Mouse (Mus musculus) common myeloid progenitor, adult 5-6 weeks (primary cell): ENCODE measurements around the gene Cbx4. TPM values are rescaled to one million over a fixed set of nuclear protein-coding genes. Genes with fewer than 3 reads are reported as not detected.
A peak's percentile ranks its signal among the peaks of the same experiment; 100 is the strongest.
"Not testable (repeated sequence)": the region's sequence is repeated elsewhere in the genome, so short reads cannot be mapped to it uniquely, and the experiment has no call there.

Experiments used
- ATAC-seq: replicated peaks from 2 replicates; pipeline ENCODE4 v1.8.0; 2016; ENCODE audit warnings: low read depth, mild to moderate bottlenecking, moderate TSS enrichment, inconsistent platforms; ENCODE audit not compliant: poor library complexity, severe bottlenecking
- total RNA-seq: library from RNA; stranded (forward); fragments of 200-1000, 187-1606 nt; gene quantifications from 2 replicates; pipeline ENCODE4 v1.2.3, GENCODE M21; 2017

Cbx4 gene
- total RNA-seq, 1 experiment from 2014 or later: 11.3 TPM

DNA sequence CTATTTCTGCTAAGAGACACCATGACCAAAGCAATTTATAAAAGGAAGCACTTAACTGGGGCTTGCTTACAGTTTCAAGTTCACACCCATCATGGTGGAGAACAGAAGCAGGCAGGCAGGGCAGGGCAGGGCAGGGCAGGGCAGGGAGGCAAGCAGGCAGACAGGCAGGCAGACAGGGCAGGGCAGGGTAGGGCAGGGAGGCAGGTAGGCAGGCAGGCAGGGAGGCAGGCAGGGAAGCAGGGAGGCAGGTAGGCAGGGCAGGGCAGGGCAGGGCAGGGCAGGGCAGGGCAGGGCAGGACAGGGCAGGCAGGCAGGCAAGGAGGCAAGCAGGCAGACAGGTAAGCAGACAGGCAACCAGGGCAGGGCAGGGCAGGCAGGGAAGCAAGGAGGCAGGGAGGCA is 26.7 kb upstream of the Cbx4 start:
- no peak for ATAC-seq

DNA sequence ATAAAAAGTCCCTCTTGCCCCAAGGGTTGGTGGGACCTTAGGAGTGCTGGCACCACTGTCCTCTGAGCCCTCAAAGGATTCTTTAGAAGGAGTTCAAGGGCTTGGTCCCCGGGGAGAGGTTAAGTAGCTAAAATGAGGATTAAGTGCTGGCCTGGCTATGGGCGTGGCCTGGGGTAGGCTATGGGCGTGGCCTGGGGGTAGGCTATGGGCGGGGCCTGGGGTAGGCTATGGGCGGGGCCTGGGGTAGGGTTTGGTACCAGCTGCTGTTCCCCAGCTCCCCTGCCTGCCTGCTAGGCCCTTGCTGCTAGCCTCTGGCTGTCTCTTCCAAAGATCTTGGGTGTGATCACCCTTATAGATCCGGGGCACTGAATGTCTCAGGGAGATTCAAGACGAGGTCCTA is 25.3 kb upstream of the Cbx4 start:
- peak; percentile 75 for ATAC-seq

DNA sequence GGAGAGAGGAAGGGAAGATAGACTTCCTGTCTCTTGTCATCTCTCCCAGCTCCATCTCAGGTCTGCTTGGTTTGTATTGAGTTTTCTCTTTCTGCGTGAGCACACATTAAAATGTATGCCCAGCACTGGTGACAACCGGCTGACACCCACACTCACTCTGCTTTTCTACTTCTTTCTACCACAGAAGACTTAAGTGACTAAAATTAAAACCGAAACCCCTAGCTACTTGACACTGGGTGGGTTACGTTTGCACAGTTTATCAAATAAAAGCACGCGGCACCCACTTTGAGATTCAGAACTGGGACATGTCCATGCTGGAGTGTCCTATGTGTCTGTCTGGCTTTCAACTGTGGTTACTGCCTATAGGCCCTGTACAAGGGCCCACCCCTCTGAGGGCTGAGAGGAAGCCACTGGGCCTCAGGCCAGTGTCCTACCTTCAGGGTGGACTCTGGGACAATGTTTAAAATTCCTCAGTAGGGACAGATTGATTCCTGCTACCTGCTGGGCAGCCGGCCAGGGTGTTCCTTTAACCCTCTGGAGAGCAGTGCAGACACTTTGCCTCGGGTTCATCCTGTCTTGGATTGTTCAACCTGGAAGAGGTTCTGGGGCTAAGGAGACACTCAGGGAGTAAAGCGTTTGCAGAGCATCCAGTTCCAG is 23.5 kb upstream of the Cbx4 start:
- no peak for ATAC-seq

DNA sequence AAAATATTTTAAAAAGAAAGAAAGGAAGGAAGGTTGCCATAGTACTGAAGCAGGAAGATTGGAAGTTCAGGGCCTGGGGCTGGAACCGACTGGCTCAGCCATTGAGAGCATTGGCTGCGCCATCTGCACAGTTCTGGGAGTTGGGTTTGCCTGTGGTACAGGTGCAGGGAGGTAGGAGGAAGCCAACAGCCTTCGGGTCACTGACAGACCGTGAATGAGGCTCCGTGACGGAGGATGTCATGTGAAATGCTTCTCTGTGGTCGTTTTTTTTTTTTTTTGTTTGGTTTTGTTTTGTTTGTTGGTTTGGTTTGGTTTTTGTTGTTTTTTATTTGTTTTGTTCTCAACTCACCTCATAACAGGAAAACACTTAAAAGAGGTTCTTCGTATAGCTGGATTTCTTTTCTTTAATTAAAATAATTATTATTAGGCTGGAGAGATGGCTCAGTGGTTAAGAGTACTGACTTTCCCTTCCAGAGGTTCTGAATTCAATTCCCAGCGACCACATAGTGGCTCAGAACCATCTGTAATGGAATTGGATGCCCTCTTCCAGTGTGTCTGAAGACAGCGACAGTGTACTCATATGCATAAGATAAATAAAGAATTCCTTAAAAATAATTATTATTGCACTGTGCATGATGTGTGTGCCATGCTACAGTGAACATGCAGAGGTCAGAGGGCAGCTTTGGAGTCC is 22.7 kb upstream of the Cbx4 start:
- ATAC-seq: no peak

DNA sequence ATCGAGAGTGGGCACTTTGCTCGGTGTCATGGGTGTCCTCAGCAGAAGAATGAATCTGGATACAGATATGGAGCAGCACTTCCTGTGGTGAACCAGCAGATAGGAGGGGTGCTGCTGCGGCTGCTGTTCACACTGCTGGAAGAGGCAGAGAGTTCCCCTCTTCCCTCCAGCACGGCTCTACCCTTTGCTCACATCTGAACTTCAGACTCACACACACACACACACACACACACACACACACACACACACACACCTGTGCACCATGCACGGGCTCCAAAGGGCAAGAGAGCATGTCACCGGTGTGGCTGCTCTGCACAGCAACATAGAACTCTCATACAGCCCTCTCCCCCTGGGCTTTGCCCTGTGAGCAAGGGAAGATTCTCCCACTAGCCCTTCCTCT is 20.3 kb upstream of the Cbx4 start:
- ATAC-seq: peak; percentile 84

DNA sequence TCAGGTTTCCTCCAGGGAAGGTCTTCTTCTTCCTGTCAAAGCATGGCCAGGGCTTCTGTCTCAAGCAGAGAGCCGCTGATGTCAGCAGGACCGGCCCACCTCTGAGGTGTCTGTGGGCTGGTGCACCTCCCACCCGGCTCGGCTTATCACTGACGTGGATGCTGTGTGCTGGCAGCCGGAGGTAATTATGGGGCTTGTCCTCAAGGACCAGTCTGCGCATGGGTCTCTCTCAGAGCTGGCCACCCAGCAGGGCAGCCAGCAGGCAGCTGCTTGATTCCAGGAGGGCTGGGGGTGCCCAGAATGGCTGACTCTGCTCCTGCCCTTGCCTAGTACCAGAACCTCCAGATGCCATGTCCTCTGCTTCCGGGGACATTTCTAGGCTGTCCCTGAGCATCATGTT is 19.7 kb upstream of the Cbx4 start:
- ATAC-seq: peak; percentile 44

DNA sequence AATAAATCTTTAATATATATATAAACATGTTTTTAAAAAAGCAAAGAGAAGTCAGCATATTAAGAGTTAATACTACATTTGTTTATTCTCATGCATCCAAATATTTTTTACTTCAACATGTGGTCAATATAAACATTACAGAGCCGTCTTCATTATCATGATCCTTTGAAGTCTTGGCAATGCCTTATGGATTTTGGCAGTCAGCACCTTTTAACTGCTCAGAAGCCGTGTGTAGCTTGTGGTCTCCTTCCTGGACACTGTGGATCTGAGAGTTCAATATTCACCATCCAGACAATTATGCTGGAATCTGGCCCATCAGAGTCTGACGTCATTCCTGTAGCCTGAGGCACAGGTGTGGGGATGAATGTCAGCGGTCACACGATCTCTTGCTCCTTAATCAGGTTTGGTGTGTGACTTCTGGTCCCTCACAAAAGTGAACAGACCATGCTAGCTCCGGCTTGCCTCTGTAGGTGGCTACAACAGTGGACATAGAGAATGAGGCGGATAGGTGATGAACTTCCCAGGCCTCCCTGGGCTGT is 19.1 kb upstream of the Cbx4 start:
- no peak for ATAC-seq

DNA sequence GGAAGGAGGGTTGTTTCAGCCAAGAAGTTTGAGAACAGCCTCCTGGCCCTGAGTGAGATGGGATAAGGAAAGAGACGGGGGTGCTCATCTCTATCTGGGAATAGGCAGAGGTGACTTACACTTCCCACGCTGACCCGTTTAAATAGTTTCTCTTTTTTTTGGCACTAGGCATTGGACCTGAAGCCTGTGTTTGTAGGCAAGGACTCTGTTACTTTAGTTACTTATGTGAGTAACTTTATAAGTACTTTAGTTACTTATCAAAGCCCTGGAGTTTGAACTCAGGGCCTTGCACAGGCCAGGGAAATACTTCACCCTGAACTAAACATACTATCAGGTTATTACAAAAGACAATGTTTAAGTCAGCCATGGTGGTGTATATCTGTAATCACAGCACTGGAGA is 18.0 kb upstream of the Cbx4 start:
- no peak for ATAC-seq

DNA sequence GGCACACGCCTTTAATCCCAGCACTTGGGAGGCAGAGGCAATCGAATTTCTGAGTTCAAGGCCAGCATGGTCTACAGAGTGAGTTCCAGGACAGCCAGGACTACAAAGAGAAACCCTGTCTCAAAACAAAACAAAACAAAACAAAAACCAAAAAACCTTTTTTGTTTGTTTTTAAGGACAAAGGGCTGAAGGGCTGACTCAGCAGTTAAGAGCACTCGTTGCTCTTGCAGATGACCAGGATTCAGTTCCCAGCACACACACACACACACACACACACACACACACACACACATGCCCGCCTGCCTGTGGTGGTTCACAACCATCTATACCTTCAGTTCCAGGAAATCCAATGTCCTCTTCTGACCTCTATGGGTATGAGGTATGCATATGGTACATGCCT is 14.3 kb upstream of the Cbx4 start:
- ATAC-seq: not testable (repeated sequence)

DNA sequence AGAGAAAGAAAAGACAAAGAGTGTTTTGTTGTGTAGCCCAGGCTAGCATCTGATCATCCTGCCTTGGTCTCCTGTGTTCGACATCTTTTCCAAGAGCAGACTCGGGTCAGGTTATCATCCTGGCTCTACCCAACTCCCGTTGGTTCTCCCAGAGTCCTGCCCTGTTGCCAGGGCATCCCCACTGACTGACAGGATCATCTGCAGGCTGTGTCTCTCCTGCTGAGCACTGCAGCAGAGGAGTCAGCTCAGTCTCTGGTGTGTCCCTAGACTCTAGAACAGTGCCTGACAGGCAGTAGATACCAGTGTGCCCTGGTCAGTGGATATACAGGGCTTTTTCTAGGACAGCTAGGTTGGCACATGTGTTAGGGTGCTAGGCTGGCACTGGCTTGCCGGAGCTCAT is 12.2 kb upstream of the Cbx4 start:
- ATAC-seq: no peak

DNA sequence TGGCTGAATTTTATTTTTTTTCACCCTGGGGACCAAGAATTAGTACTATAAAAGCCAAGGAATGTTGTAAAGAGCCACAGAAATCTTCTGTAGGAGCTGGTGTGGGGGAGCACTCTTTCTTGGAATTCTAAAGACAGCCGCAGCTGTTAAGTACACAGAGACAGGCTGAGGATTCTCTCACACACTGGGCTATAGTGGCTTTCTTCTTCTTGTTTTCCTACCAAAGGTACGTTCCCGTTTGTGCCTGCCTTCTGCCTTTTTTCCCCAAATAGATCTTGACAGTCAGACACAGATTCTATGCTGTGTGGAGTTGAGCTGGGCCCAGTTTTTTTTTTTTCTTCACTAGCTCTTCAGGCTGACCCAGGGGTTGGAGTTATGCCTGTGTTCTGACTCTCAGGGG is 9.4 kb upstream of the Cbx4 start:
- ATAC-seq: no peak

DNA sequence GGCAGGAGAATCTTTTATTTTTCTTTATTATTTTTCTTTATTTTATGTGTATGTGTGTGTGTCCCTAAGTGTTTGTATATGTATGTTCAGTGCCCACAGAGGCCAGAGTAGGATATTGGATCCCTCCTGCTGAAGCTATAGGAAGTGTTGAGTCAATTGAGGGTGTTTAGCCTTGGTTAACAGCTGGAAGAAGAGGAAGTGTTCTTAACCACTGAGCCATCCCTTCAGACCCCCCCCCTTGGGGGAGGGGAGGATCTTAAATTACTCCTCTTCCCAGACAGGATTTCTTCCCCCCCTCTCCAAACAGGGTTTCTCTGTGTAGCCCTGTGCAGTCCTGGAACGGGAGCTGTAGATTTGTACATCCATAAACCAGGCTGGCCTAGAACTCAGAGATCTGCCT is 7.3 kb upstream of the Cbx4 start:
- ATAC-seq: peak; percentile 33; the same call in 1 of the 2 replicates

DNA sequence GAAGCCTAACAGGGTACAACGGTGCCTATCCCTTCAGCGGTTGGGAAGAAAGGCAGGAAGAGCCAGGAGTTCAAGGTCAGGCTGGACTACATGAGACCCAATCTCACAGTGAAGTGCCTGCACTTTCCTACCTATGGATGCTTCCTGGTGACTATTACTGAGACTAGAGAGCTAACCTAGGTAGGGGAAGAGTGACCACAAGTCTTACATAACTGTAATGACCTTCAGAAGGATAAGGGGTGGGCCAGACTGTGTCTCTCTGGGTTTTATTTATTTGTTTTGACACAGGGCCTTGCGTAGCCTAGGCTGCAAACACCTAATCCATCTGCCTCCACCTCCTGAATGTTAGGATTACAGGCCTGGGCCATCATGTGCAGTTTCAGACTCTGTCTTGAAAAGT is 6.3 kb upstream of the Cbx4 start:
- no peak for ATAC-seq

DNA sequence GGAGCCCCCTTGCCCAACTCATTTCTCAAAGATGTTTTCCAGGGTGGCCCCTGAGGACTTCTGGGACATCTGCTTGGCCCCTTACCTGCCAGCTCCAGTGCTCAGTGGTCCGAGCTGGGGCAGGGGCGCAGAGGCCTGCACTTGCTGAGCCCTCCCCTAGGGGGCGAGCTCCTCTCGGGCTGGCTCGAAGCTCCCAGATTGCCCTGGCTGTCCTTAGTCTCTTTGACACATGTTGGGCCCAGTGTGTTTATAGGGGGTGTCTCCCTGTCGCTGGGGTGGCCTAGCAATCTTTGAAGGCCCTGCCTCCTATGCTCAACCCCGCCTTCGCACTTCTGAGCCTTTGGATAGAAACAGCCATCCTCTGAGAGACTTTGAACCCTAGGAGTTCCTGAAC is 5.6 kb upstream of the Cbx4 start:
- peak; percentile 59 for ATAC-seq

DNA sequence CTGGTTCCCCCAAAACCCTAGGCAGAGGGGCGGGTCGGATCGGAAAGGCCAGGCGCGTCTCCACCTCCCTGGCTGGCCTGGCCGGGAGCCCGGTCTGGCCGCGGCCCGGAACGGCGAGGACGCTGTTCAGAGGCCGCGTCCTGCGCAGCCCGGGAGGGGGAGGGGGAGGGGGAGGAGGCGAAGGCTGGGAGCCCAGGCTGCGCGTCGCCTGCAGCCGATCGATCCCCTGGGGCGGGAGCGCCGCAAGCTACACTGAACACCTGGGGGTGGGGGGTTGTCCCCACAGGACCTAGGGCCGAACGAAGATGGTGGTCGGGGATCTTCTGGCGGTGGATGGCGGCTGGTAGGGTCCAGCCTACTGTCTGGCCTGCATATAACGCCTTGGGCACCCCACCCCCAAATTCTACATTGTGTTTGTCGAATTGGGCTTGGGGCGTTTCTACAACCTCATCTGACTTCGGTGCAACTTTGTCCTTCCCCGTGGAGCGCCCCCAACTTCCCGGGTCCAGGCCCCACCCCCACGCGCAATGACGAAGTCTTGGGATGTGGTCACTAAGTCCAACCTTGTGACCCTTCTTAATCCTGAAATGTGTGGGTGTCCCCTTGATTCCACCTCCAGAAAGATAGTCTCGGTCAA is 5.1 kb upstream of the Cbx4 start:
- no peak for ATAC-seq

DNA sequence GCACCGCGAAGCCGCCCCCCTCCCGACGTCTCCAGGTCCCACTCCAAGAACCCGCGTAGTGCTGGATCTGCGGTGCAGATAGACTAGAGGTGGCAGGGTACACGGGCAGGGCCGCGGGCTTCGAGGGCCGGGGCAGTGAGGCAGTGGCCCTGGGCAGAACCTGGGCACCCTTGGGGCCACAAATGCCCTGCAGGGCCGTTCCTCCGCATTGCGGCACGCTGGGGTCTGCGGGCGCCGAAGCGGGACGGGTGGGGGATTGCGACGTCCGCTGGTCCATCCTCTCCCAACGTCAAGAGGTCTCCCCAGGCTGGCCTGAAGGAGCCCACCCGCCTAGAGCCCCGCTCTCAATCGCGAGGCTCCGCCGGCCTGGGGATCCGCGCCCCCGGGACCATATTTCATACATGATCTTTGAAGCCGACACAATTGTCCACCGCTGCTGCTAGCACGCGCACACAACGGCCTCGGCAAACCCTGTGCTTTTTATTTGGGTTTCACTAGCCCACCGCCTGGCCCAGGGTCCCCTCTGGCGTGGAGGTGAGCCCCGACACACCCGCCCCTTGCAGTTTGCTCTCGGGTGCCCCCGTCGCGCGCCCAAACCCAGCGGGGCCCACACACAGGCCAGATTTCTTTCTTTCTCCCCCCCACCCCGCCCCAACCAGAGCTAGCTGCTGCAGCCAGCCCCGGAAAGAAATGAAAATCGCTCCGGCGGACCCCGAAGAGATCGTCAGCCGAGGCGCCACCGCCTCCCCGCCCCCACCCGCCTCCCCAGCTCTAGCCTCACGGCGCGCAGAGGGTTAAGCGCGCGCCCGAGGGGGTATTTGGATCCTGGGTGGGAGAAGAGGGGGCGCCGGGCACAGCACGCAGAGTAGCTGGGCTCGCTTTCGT is 4.3 kb upstream of the Cbx4 start:
- no peak for ATAC-seq

DNA sequence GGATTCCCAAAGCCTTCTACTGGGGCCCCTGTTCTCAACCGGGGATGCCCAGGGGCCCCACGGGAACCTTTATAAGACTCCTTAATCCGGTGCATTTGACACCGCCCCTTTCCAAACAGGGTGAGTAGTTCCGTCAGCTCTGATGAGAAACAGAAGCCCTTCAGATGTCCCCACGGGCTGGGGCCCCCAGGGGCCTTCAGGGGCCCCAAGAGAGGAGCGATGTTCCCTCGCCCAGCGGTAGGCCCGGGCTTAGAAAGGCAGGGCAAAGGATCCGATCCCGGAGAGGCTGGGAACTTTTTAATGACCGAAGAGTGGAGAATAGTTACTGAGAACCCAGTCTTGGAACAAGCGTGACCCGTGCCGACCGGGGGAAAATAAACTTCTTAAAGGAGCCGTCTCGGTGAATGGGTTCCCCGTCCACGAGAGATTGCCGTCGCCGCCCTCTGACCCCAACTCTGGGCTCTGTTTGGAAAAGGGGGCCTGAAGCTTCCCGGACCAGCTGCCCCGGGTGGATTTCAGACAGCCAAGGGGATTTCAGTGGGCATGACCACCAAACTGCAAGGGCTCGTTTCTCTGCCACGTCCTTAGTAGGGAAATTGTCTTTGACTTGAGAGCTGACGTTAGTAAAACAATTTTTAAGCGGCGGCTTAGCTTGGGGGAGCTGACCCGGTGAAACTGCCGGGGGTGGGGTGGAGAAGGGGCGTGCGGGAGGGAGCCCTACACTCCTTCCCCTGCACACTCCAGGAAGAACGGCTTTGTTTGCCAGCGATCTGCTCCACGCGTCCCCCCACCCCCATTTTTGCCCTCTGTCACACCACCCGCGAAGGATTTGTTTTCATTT is 3.4 kb upstream of the Cbx4 start:
- ATAC-seq: no peak

DNA sequence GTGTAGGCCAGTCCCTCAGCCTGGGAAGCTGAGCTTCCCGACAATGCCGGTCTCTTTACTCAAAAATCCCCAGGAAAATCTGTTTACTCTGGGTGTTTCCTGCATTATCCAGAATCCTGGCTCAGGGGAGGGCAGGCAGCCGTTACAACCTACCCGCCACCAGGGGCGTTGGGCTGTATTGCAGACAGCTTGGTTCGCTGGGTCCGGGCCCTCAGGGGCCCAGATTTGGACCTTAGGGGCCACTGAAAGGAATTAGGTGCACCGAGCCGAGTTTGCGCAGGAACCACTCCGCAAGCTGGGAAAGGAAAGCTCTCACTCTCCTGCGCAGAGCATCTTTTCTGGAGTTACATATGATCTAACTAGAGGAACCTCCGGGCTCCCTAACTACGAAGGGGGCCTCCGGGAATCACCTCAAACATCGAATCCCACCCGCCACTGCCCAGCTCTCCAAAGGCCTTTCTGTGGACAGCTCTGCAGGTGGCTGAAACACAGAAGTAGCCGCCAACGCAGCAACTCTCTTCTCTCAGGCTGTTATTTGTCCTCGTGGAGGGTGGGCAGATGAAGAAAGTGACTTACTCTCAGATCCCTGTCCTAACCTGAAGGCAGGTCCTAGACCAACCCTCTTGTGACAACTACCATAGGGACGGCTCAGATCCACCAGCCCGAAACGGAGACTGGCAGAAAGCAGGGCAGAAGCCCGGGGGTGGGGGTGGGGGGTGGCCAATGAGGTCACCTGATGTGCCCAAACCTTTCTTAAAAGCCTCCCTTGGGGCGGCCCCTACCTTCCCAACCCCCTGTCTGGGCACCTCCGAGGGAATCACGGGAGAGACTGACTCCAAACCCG is 2.6 kb upstream of the Cbx4 start:
- ATAC-seq: no peak
